Mouse (Mus musculus) kidney, embryonic 15.5 days (tissue): ENCODE results near the gene Kptn. TPM values are rescaled to one million over a fixed set of nuclear protein-coding genes. Genes with fewer than 3 reads are reported as not detected.

Experiments used
- ATAC-seq: fragments of 200-750 bp; cut with Nextera tagmentation; replicated peaks from 2 replicates; pipeline ENCODE4 v1.8.0; 2017; ENCODE audit warnings: moderate TSS enrichment; ENCODE audit not compliant: low FRiP score
- H3K27ac ChIP-seq: fragments of 300-500 bp; sonication (generic); 2 replicates; pipeline ENCODE4 v1.5.1; 2015; ENCODE audit warnings: mild to moderate bottlenecking, inconsistent platforms
- H3K27me3 ChIP-seq: fragments of 300-500 bp; sonication (generic); 2 replicates; pipeline ENCODE4 v1.6.1; 2015; ENCODE audit warnings: inconsistent platforms
- H3K36me3 ChIP-seq: fragments of 300-500 bp; sonication (generic); 2 replicates; pipeline ENCODE4 v1.6.1; 2015; ENCODE audit warnings: inconsistent platforms
- H3K4me1 ChIP-seq: fragments of 300-500 bp; sonication (generic); 2 replicates; pipeline ENCODE4 v1.6.1; 2015; ENCODE audit warnings: inconsistent platforms
- H3K4me2 ChIP-seq: fragments of 300-500 bp; sonication (generic); 2 replicates; pipeline ENCODE4 v1.6.1; 2015; ENCODE audit warnings: moderate library complexity, mild to moderate bottlenecking, inconsistent platforms
- H3K4me3 ChIP-seq: fragments of 300-500 bp; sonication (generic); replicated peaks from 2 replicates; pipeline ENCODE4 v1.5.1; 2015; ENCODE audit warnings: mild to moderate bottlenecking, inconsistent platforms
- H3K9ac ChIP-seq: fragments of 300-500 bp; sonication (generic); 2 replicates; pipeline ENCODE4 v1.6.1; 2015; ENCODE audit warnings: mild to moderate bottlenecking, inconsistent platforms
- H3K9me3 ChIP-seq: fragments of 300-500 bp; sonication (generic); replicated peaks from 2 replicates; pipeline ENCODE4 v1.6.1; 2016; ENCODE audit warnings: inconsistent platforms
- WGBS: fragments of 180-500 bp; shearing (Covaris S2); methylation state at CpG from one replicate; pipeline ENCODE4 v1.1.7; 2015; ENCODE audit warnings: mixed read lengths; 5-methylcytosine and 5-hydroxymethylcytosine counted together
- polyA plus RNA-seq: library from polyadenylated mRNA; unstranded; fragments of >200 nt; fragmentation: Nextera tagmentation; extraction: Ambion mirVana; gene quantifications from 2 replicates; pipeline ENCODE4 v1.2.1, GENCODE M21; 2015

Gene Kptn
- polyA plus RNA-seq, 1 experiment from 2014 or later = 37.5 TPM

GRCm38 (mm10) chr7:16149241-16149640, 29.5 kb downstream of the Kptn start:
- H3K27ac ChIP-seq = no peak overlapping the region
- ATAC-seq = no peak
- H3K4me3 ChIP-seq = no peak overlapping the region
- no peak overlapping the region for H3K4me2 ChIP-seq
- H3K9ac ChIP-seq = no peak overlapping the region
- H3K27me3 ChIP-seq = peaks cover 7% of the 10 kb centered on the region
- no peaks in the 10 kb centered on the region for H3K9me3 ChIP-seq
- 55% methylated on average over 5 of the region's 5 CpGs for WGBS
- no peaks in the 10 kb centered on the region for H3K36me3 ChIP-seq
- no peaks in the 10 kb centered on the region for H3K4me1 ChIP-seq

GRCm38 (mm10) chr7:16150191-16151145, 30.8 kb downstream of the Kptn start:
- ATAC-seq = no peak
- no peak overlapping the region for H3K4me3 ChIP-seq
- H3K36me3 ChIP-seq = no peaks in the 10 kb centered on the region
- WGBS = 73% methylated on average over 9 of the region's 9 CpGs
- no peaks in the 10 kb centered on the region for H3K9me3 ChIP-seq
- H3K27ac ChIP-seq = no peak overlapping the region
- no peak overlapping the region for H3K4me2 ChIP-seq
- H3K27me3 ChIP-seq = peaks cover 7% of the 10 kb centered on the region
- no peak overlapping the region for H3K9ac ChIP-seq
- H3K4me1 ChIP-seq = no peaks in the 10 kb centered on the region

GRCm38 (mm10) chr7:16153522-16153921, 33.8 kb downstream of the Kptn start:
- peaks cover 6% of the 10 kb centered on the region for H3K27me3 ChIP-seq
- H3K27ac ChIP-seq = no peak overlapping the region
- no peaks in the 10 kb centered on the region for H3K9me3 ChIP-seq
- ATAC-seq = peak; percentile 87
- no peak overlapping the region for H3K9ac ChIP-seq
- H3K4me2 ChIP-seq = no peak overlapping the region
- 17% methylated on average over 10 of the region's 10 CpGs for whole genome bisulfite sequencing
- peaks cover under 1% of the 10 kb centered on the region; the same call in 1 of the 2 replicates for H3K4me1 ChIP-seq
- no peaks in the 10 kb centered on the region for H3K36me3 ChIP-seq
- H3K4me3 ChIP-seq = no peak overlapping the region

GRCm38 (mm10) chr7:16155132-16155872, 35.6 kb downstream of the Kptn start:
- no peaks in the 10 kb centered on the region for H3K9me3 ChIP-seq

GRCm38 (mm10) chr7:16156105-16156714, 36.5 kb downstream of the Kptn start:
- WGBS = 67% methylated on average over 8 of the region's 8 CpGs
- Histone ChIP-seq H3K4me1 (peaks cover 8% of the 10 kb centered on the region; the same call in 1 of the 2 replicates), H3K9ac (no peak overlapping the region), H3K4me3 (no peak overlapping the region), H3K36me3 (no peaks in the 10 kb centered on the region), H3K27ac (peak overlapping the region; percentile 18; the same call in 1 of the 2 replicates), H3K4me2 (no peak overlapping the region), H3K27me3 (peaks cover 28% of the 10 kb centered on the region), H3K9me3 (no peaks in the 10 kb centered on the region)
- no peak for ATAC-seq

More at GRCm38 (mm10) chr7:16155132-16155872, 35.6 kb downstream of the Kptn start:
- H3K27me3 ChIP-seq = peaks cover 24% of the 10 kb centered on the region
- no peaks in the 10 kb centered on the region for H3K36me3 ChIP-seq
- peaks cover 8% of the 10 kb centered on the region; the same call in 1 of the 2 replicates for H3K4me1 ChIP-seq
- H3K9ac ChIP-seq = no peak overlapping the region
- no peak for ATAC-seq
- no peak overlapping the region for H3K27ac ChIP-seq
- H3K4me3 ChIP-seq = no peak overlapping the region
- no peak overlapping the region for H3K4me2 ChIP-seq
- WGBS = 63% methylated on average over 9 of the region's 9 CpGs

GRCm38 (mm10) chr7:16158735-16159134, 39.0 kb downstream of the Kptn start:
- 0 out of 2 replicates have a peak, but pooled peaks have one; percentile 15 for ATAC-seq
- Histone ChIP-seq H3K27ac (no peak overlapping the region), H3K4me3 (no peak overlapping the region; the same call in 1 of the 2 replicates), H3K27me3 (peaks cover 28% of the 10 kb centered on the region), H3K4me2 (peak overlapping the region; percentile 54), H3K9ac (no peak overlapping the region), H3K36me3 (no peaks in the 10 kb centered on the region), H3K4me1 (peaks cover 8% of the 10 kb centered on the region; the same call in 1 of the 2 replicates), H3K9me3 (no peaks in the 10 kb centered on the region)
- WGBS = 6% methylated on average over 39 of the region's 39 CpGs

- H3K27ac ChIP-seq = no peak overlapping the region
- H3K9ac ChIP-seq = no peak overlapping the region
- no peak for ATAC-seq
- H3K4me3 ChIP-seq = no peak overlapping the region
- H3K4me2 ChIP-seq = no peak overlapping the region
- H3K27me3 ChIP-seq = peaks cover 28% of the 10 kb centered on the region
- 65% methylated on average over 3 of the region's 3 CpGs for WGBS
- H3K4me1 ChIP-seq = peaks cover 8% of the 10 kb centered on the region; the same call in 1 of the 2 replicates
- H3K36me3 ChIP-seq = no peaks in the 10 kb centered on the region
- H3K9me3 ChIP-seq = no peaks in the 10 kb centered on the region
Measured at GRCm38 (mm10) chr7:16160702-16161101, 41.0 kb downstream of the Kptn start.

- Histone ChIP-seq H3K4me2 (no peak overlapping the region), H3K27me3 (peaks cover 28% of the 10 kb centered on the region), H3K36me3 (no peaks in the 10 kb centered on the region), H3K4me1 (peaks cover 8% of the 10 kb centered on the region; the same call in 1 of the 2 replicates), H3K4me3 (no peak overlapping the region), H3K9me3 (no peaks in the 10 kb centered on the region), H3K27ac (no peak overlapping the region), H3K9ac (no peak overlapping the region)
- WGBS = 88% methylated on average over 9 of the region's 9 CpGs
- no peak for ATAC-seq
Measured at GRCm38 (mm10) chr7:16161302-16161701, 41.6 kb downstream of the Kptn start.

GRCm38 (mm10) chr7:16162036-16162435, 42.3 kb downstream of the Kptn start:
- WGBS = 79% methylated on average over 7 of the region's 7 CpGs

GRCm38 (mm10) chr7:16172141-16172581, 52.5 kb downstream of the Kptn start:
- H3K4me1 ChIP-seq = peaks cover 44% of the 10 kb centered on the region
- H3K9ac ChIP-seq = no peak overlapping the region
- 0 out of 2 replicates have a peak overlapping the region, but pooled peaks have one; percentile 60 for H3K27ac ChIP-seq
- H3K9me3 ChIP-seq = no peaks in the 10 kb centered on the region
- WGBS = 0% methylated on average over 1 of the region's 1 CpGs
- peak; percentile 55 for ATAC-seq
- no peaks in the 10 kb centered on the region for H3K36me3 ChIP-seq
- no peak overlapping the region for H3K4me3 ChIP-seq
- H3K4me2 ChIP-seq = no peak overlapping the region
- peaks cover 5% of the 10 kb centered on the region; the same call in 1 of the 2 replicates for H3K27me3 ChIP-seq

More at GRCm38 (mm10) chr7:16162036-16162435, 42.3 kb downstream of the Kptn start:
- Histone ChIP-seq H3K36me3 (no peaks in the 10 kb centered on the region), H3K4me1 (peaks cover 8% of the 10 kb centered on the region; the same call in 1 of the 2 replicates), H3K27me3 (peaks cover 28% of the 10 kb centered on the region), H3K27ac (no peak overlapping the region), H3K9ac (no peak overlapping the region), H3K4me3 (no peak overlapping the region), H3K9me3 (no peaks in the 10 kb centered on the region), H3K4me2 (no peak overlapping the region)
- ATAC-seq = no peak

GRCm38 (mm10) chr7:16172586-16173140, 53.0 kb downstream of the Kptn start:
- no peaks in the 10 kb centered on the region for H3K9me3 ChIP-seq
- H3K4me2 ChIP-seq = 0 out of 2 replicates have a peak overlapping the region, but pooled peaks have one; percentile 2
- peaks cover 5% of the 10 kb centered on the region; the same call in 1 of the 2 replicates for H3K27me3 ChIP-seq
- H3K4me3 ChIP-seq = no peak overlapping the region
- no peaks in the 10 kb centered on the region for H3K36me3 ChIP-seq
- peaks cover 44% of the 10 kb centered on the region for H3K4me1 ChIP-seq
- no peak overlapping the region for H3K9ac ChIP-seq
- H3K27ac ChIP-seq = peak overlapping the region; percentile 60; the same call in 1 of the 2 replicates
- ATAC-seq = 0 out of 2 replicates have a peak, but pooled peaks have one; percentile 23
- 8% methylated on average over 1 of the region's 1 CpGs for WGBS
